Mouse (Mus musculus): Measurements from ENCODE around the gene Gm156. TPM values are rescaled to one million over a fixed set of nuclear protein-coding genes. Genes with fewer than 3 reads are reported as not detected.
A peak's percentile ranks its signal among the peaks of the same experiment; 100 is the strongest.
"Not testable (repeated sequence)": the region's sequence is repeated elsewhere in the genome, so short reads cannot be mapped to it uniquely, and the experiment has no call there.

Gene Gm156
- total RNA-seq (2015; ENCODE audit: low replicate concordance) (not detected in 2 replicates), total RNA-seq (2017; ENCODE audit: low replicate concordance) (not detected in 2 replicates)

GRCm38 (mm10) chr6:129784170-129784569 lies at the start of gene Gm156:
Gm156 (minus strand) TSS chr6:129784270.
- not testable (repeated sequence) for ATAC-seq (replicated peaks; ENCODE audit: low FRiP score, poor library complexity, severe bottlenecking)

DNA sequence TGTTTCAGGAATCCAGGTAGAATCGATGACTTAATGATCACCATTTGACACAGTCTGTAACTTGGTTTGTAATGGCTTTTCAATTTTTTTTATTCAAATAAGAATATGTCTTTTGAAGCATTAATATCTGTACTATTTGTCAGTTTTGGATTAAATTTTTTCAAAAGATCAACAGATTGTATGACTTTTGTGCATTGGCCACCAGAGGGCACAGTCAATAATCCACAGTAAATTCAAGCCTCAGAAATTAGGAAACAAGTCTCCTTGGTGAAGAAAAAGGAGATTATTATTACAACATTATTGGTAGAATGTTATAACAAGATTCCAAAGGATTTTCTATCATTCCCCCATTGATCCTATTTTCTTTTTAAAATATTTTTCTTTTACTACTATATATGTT lies 41.5 kb upstream of the Gm156 start:
- ATAC-seq (replicated peaks; ENCODE audit: low FRiP score, poor library complexity, severe bottlenecking): no peak

- ATAC-seq (replicated peaks; ENCODE audit: low FRiP score, poor library complexity, severe bottlenecking): no peak
Measured at GRCm38 (mm10) chr6:129824004-129824403, 39.9 kb upstream of the Gm156 start.

DNA sequence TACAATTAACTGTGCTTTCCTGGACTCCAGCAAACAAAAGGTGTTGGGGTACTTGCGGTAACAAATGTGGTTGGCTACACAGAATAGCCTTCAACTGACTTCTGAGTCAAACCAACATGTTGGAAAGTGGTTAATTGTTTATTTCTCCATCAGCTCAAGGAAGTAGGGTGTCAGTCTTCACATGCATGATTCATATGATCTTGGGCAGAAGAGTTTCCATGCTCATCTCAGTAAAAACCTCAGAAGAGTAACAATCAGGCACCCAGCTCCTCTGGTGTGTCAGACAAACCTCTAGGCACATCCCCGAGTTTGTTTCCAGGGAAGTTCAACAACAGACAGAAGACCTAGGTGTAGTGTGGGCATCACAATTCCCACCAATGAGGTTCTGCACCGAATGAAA lies 33.7 kb upstream of the Gm156 start:
- no peak for ATAC-seq (replicated peaks; ENCODE audit: low FRiP score, poor library complexity, severe bottlenecking)

GRCm38 (mm10) chr6:129747654-129748032 lies 36.4 kb downstream of the Gm156 start:
- no peak for ATAC-seq (replicated peaks; ENCODE audit: low FRiP score, poor library complexity, severe bottlenecking)

GRCm38 (mm10) chr6:129747016-129747653 lies 36.9 kb downstream of the Gm156 start:
- no peak for ATAC-seq (replicated peaks; ENCODE audit: low FRiP score, poor library complexity, severe bottlenecking)

- ATAC-seq (replicated peaks; ENCODE audit: low FRiP score, poor library complexity, severe bottlenecking): peak; percentile 25; the same call in 1 of the 2 replicates
Measured at GRCm38 (mm10) chr6:129746151-129746550, 37.9 kb downstream of the Gm156 start.

GRCm38 (mm10) chr6:129740069-129740721 lies 43.9 kb downstream of the Gm156 start, which contains the start of gene Klri2:
Klri2 (minus strand) TSS chr6:129740484.
- no peak for ATAC-seq (replicated peaks; ENCODE audit: low FRiP score, poor library complexity, severe bottlenecking)

- no peak for ATAC-seq (replicated peaks; ENCODE audit: low FRiP score, poor library complexity, severe bottlenecking)
Measured at GRCm38 (mm10) chr6:129736414-129736813, 47.7 kb downstream of the Gm156 start.

DNA sequence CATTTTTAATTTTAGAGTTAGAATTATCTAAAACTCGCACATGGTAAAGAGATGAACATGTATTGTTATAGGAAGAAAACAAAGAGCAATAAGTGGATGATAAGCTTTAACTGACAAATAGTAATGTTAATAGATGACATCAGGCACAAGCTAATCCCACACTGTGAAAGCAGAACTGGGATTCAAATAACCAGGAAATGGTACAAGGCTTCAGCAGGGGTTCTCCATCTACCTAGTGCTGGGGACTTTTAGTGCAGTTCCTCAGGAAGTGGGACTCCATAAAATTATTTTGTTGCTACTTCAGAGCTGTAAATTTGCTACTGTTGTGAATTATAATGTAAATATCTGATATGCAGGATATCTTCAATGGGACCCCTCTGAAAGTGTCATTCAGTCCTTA lies 56.8 kb downstream of the Gm156 start:
- no peak for ATAC-seq (replicated peaks; ENCODE audit: low FRiP score, poor library complexity, severe bottlenecking)

DNA sequence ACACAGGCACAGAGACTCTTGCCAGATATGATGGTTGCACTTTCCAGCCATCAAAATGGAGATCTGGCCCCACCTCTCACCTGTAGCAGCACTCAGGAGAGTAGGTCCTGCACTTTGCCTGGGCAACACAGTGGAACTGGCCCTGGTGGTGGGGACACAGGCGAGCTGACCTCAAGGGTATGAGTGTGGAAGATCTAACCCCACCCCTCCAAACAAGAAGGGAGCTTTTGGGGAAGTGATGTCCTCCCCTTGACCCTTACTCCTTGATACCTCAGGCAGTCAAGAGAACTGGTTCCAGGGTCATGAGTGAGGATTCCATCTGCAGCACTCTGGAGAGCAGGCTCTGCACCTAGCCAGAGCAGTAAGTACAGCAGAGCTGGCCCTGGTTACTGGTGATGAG lies 62.7 kb downstream of the Gm156 start:
- peak; percentile 42; the same call in 1 of the 2 replicates for ATAC-seq (replicated peaks; ENCODE audit: low FRiP score, poor library complexity, severe bottlenecking)

DNA sequence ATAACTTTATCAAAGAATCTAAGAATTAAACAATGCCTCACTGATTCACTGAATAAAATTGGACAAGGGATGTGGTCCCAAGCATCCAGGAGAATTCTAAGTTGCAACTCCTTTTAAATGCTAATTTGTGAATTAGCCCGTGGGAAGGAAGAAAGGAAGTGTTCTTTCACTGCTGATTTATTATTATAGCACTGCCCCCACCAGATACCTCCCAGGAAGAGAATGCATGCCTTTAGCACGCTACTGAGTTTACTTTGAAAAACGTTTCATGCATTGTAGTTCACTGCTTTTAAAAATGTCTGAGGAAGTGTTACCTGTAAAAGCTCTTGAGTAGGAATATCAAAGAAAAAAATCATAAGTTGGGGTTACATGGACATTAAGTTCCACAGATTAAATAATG lies 63.6 kb downstream of the Gm156 start:
- no peak for ATAC-seq (replicated peaks; ENCODE audit: low FRiP score, poor library complexity, severe bottlenecking)

- no peak for ATAC-seq (replicated peaks; ENCODE audit: low FRiP score, poor library complexity, severe bottlenecking)
Measured at GRCm38 (mm10) chr6:129717032-129717431, 67.0 kb downstream of the Gm156 start, which contains the start of gene Klri1. Klri1 (minus strand) TSS chr6:129717132.

Other genes starting within 250 kb of the Gm156 start
- not detected in 2 replicates for gene Klre1, start 206.4 kb downstream of the Gm156 start, total RNA-seq (2015; ENCODE audit: low replicate concordance)
- not detected in 2 replicates for gene Klre1, start 206.4 kb downstream of the Gm156 start, total RNA-seq (2017; ENCODE audit: low replicate concordance)
- 10.5 and 10.8 TPM in 2 replicates for gene Klrd1, start 192.5 kb downstream of the Gm156 start, total RNA-seq (2015; ENCODE audit: low replicate concordance)
- gene Klrd1, start 192.5 kb downstream of the Gm156 start, total RNA-seq (2017; ENCODE audit: low replicate concordance): 2.8 TPM in 1 of 2 replicates, not detected in the other
- 1.8 and 2.5 TPM in 2 replicates for gene Klrk1, start 160.4 kb downstream of the Gm156 start, total RNA-seq (2015; ENCODE audit: low replicate concordance)
- 2.7 and 3.5 TPM in 2 replicates for gene Klrk1, start 160.4 kb downstream of the Gm156 start, total RNA-seq (2017; ENCODE audit: low replicate concordance)
- not detected in 2 replicates for gene Klrc3, start 140.9 kb downstream of the Gm156 start, total RNA-seq (2015; ENCODE audit: low replicate concordance)
- not detected in 2 replicates for gene Klrc3, start 140.9 kb downstream of the Gm156 start, total RNA-seq (2017; ENCODE audit: low replicate concordance)
- 1.3 and 2.2 TPM in 2 replicates for gene Klrc2, start 123.6 kb downstream of the Gm156 start, total RNA-seq (2015; ENCODE audit: low replicate concordance)
- 0.90 TPM in 1 of 2 replicates, not detected in the other for gene Klrc2, start 123.6 kb downstream of the Gm156 start, total RNA-seq (2017; ENCODE audit: low replicate concordance)
- gene Klrc1, start 105.3 kb downstream of the Gm156 start, total RNA-seq (2015; ENCODE audit: low replicate concordance): 2.5 TPM in 1 of 2 replicates, not detected in the other
- gene Klrc1, start 105.3 kb downstream of the Gm156 start, total RNA-seq (2017; ENCODE audit: low replicate concordance): 7.7 TPM in 1 of 2 replicates, not detected in the other
- not detected in 2 replicates for gene Klri1, start 67.1 kb downstream of the Gm156 start, total RNA-seq (2015; ENCODE audit: low replicate concordance)
- gene Klri1, start 67.1 kb downstream of the Gm156 start, total RNA-seq (2017; ENCODE audit: low replicate concordance): 2.4 and 4.0 TPM in 2 replicates
- not detected in 2 replicates for gene Klri2, start 43.8 kb downstream of the Gm156 start, total RNA-seq (2015; ENCODE audit: low replicate concordance)
- 0.39 TPM in 1 of 2 replicates, not detected in the other for gene Klri2, start 43.8 kb downstream of the Gm156 start, total RNA-seq (2017; ENCODE audit: low replicate concordance)
- not detected in 2 replicates for gene Gm17631, start 78.4 kb upstream of the Gm156 start, total RNA-seq (2015; ENCODE audit: low replicate concordance)
- not detected in 2 replicates for gene Gm17631, start 78.4 kb upstream of the Gm156 start, total RNA-seq (2017; ENCODE audit: low replicate concordance)
- gene Klra17, start 92.4 kb upstream of the Gm156 start, total RNA-seq (2015; ENCODE audit: low replicate concordance): 3.2 TPM in 1 of 2 replicates, not detected in the other
- gene Klra17, start 92.4 kb upstream of the Gm156 start, total RNA-seq (2017; ENCODE audit: low replicate concordance): 0.90 TPM in 1 of 2 replicates, not detected in the other
- gene Klra5, start 133.4 kb upstream of the Gm156 start, total RNA-seq (2015; ENCODE audit: low replicate concordance): not detected in 2 replicates
- not detected in 2 replicates for gene Klra5, start 133.4 kb upstream of the Gm156 start, total RNA-seq (2017; ENCODE audit: low replicate concordance)
- gene Klra6, start 242.7 kb upstream of the Gm156 start, total RNA-seq (2015; ENCODE audit: low replicate concordance): 4.7 TPM in 1 of 2 replicates, not detected in the other
- not detected in 2 replicates for gene Klra6, start 242.7 kb upstream of the Gm156 start, total RNA-seq (2017; ENCODE audit: low replicate concordance)

All from erythroid progenitor cell, adult 5-6 weeks (primary cell).